Comparison of ENCODE assay signal across 40 mouse cellular contexts in genomic region chr10:18728548-18728947, GRCm38 (mm10). TPM values are rescaled to one million over a fixed set of nuclear protein-coding genes. Genes with fewer than 3 reads are reported as not detected.
"Had no signal": no experiment of that assay in that cellular context is flagged by ENCODE, and none has a peak within 500 bp of the region (broad histone marks: within the 10 kb centered on the region; RNA-seq: fewer than 3 reads in every experiment).

No protein-coding gene starts in this region.

- H3K4me1 ChIP-seq: heart, embryonic 10.5 days; heart, embryonic 12.5 days; heart, embryonic 13.5 days; heart, embryonic 15.5 days; hindbrain, embryonic 10.5 days; hindbrain, embryonic 12.5 days; hindbrain, embryonic 13.5 days; hindbrain, embryonic 15.5 days; intestine, embryonic 15.5 days; kidney, embryonic 15.5 days had no signal

- H3K27me3 ChIP-seq: heart, embryonic 12.5 days; heart, embryonic 13.5 days; heart, embryonic 15.5 days; hindbrain, embryonic 12.5 days; hindbrain, embryonic 13.5 days; hindbrain, embryonic 15.5 days; intestine, embryonic 15.5 days; kidney, embryonic 15.5 days had no signal

- DNase-seq: heart, postnatal 10 days; heart, postnatal 14 days; heart, postnatal 36 days; heart, postnatal 4 days; kidney, adult 11 months; kidney, adult 18-20 months; kidney, adult 2 months; kidney, adult 8-10 months; kidney, adult 9 months; kidney, postnatal 10 days; kidney, postnatal 14 days; kidney, postnatal 25 days; kidney, postnatal 36 days; kidney, postnatal 4 days; layer of hippocampus, adult 9-11 months; layer of hippocampus, postnatal 36 days had no signal

- ATAC-seq: hindbrain, embryonic 16.5 days; hindbrain, postnatal 0 days; inflammation-experienced regulatory T-cells, adult 6 months; intestine, embryonic 15.5 days; intestine, embryonic 16.5 days; intestine, postnatal 0 days had no signal

- H3K9ac ChIP-seq: heart, embryonic 12.5 days; heart, embryonic 13.5 days; heart, embryonic 15.5 days; hindbrain, embryonic 12.5 days; hindbrain, embryonic 13.5 days; hindbrain, embryonic 14.5 days; hindbrain, embryonic 15.5 days; intestine, embryonic 15.5 days; kidney, embryonic 15.5 days had no signal

- H3K9me3 ChIP-seq: heart, embryonic 10.5 days; heart, embryonic 12.5 days; heart, embryonic 13.5 days; heart, embryonic 15.5 days; hindbrain, embryonic 10.5 days; hindbrain, embryonic 12.5 days; hindbrain, embryonic 13.5 days; hindbrain, embryonic 15.5 days; intestine, embryonic 15.5 days; kidney, embryonic 15.5 days had no signal

- H3K27ac ChIP-seq: heart, embryonic 10.5 days; heart, embryonic 13.5 days; heart, embryonic 15.5 days; hindbrain, embryonic 10.5 days; hindbrain, embryonic 12.5 days; hindbrain, embryonic 13.5 days; hindbrain, embryonic 14.5 days; hindbrain, embryonic 15.5 days; hindbrain, postnatal 0 days; intestine, embryonic 15.5 days; kidney, embryonic 15.5 days; kidney, postnatal 0 days; layer of hippocampus, adult 2 months had no signal

- H3K4me3 ChIP-seq: heart, embryonic 10.5 days; heart, embryonic 12.5 days; heart, embryonic 13.5 days; heart, embryonic 15.5 days; hindbrain, embryonic 10.5 days; hindbrain, embryonic 12.5 days; hindbrain, embryonic 13.5 days; hindbrain, embryonic 15.5 days; intestine, embryonic 15.5 days; kidney, embryonic 15.5 days; layer of hippocampus, adult 2 months had no signal

- H3K4me2 ChIP-seq: heart, embryonic 11.5 days; heart, embryonic 12.5 days; heart, embryonic 13.5 days; heart, embryonic 15.5 days; hindbrain, embryonic 12.5 days; hindbrain, embryonic 13.5 days; hindbrain, embryonic 14.5 days; hindbrain, embryonic 15.5 days; intestine, embryonic 15.5 days; kidney, embryonic 15.5 days had no signal

- H3K36me3 ChIP-seq: heart, embryonic 10.5 days; heart, embryonic 12.5 days; heart, embryonic 13.5 days; heart, embryonic 15.5 days; hindbrain, embryonic 10.5 days; hindbrain, embryonic 12.5 days; intestine, embryonic 15.5 days; kidney, embryonic 15.5 days had no signal

RNA-seq across cellular contexts. Expression of gene Gm4922, which starts 58.0 kb away (rescaled TPM):
- polyA plus RNA-seq: heart, embryonic 10.5 days; heart, embryonic 12.5 days; heart, embryonic 13.5 days; heart, embryonic 14.5 days; heart, postnatal 0 days; hindbrain, embryonic 10.5 days; hindbrain, embryonic 11.5 days; inflammation-experienced regulatory T-cells, adult 6 months; kidney, adult 2 months; kidney, embryonic 14.5 days; kidney, embryonic 15.5 days; kidney, postnatal 0 days; large intestine, adult 2 months had no signal
